Comparison of ENCODE assay signal across 14 mouse cellular contexts in genomic region chr15:93477729-93478128, GRCm38 (mm10).
"Had no signal": no experiment of that assay in that cellular context is flagged by ENCODE, and none has a peak within 500 bp of the region (broad histone marks: within the 10 kb centered on the region; RNA-seq: fewer than 3 reads in every experiment).

No protein-coding gene starts in this region.

- H3K27me3 ChIP-seq: limb, embryonic 13.5 days; midbrain, embryonic 15.5 days; neural tube, embryonic 13.5 days had no signal

- H3K9ac ChIP-seq: limb, embryonic 13.5 days; liver, embryonic 14.5 days; midbrain, embryonic 15.5 days; neural tube, embryonic 13.5 days had no signal

- H3K4me2 ChIP-seq: limb, embryonic 13.5 days; midbrain, embryonic 15.5 days; neural tube, embryonic 13.5 days had no signal

- DNase-seq: kidney, adult 9 months; kidney, postnatal 36 days; layer of hippocampus, adult 9-11 months; left cerebral cortex, postnatal 4 days; lung, adult 18-20 months; lung, postnatal 14 days; right cerebral cortex, adult 18-20 months; right cerebral cortex, postnatal 25 days; thymus, postnatal 36 days had no signal

- H3K36me3 ChIP-seq: midbrain, embryonic 15.5 days; neural tube, embryonic 13.5 days had no signal

- H3K4me3 ChIP-seq: limb, embryonic 13.5 days; midbrain, embryonic 15.5 days; neural tube, embryonic 13.5 days had no signal

- H3K9me3 ChIP-seq: limb, embryonic 13.5 days; midbrain, embryonic 15.5 days; neural tube, embryonic 13.5 days had no signal

- ATAC-seq: midbrain, embryonic 15.5 days had no signal

- H3K27ac ChIP-seq: kidney, postnatal 0 days; limb, embryonic 13.5 days; liver, embryonic 14.5 days; midbrain, embryonic 15.5 days; neural tube, embryonic 13.5 days had no signal
